Mouse (Mus musculus): ENCODE results near the gene Ninj2.
A peak's percentile ranks its signal among the peaks of the same experiment; 100 is the strongest.

Ninj2 gene

DNA sequence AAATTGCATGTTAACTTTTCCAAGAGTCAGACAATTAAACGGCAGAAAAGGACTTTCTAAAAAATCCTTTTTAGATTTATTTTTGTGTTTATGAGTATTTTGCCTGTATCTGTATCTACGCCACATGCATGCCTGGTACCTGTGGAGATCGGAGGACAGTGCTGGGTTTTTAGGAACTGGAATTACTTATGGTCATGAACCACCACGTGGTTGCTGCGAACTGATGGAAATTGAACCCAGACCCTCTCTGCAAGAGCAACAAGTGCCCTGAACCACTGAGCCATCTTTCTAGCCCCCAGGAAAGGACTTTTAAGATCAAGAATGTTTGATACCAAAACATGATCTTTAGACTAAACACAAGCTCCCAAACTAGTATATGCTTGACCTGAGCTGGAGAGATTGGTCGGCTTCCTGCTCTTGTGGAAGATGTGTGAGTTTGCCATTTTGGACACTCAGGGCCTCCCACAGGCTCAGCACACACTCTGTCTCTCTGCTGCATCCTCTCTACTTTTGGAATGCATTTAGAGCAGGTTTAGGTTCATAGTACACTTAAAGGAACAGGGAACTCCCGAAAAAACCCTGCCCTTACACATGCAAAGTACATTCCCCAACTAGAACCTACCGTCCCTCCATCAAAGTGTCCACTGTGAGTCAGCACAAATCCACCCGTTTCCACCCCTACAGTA lies 1.1 kb downstream of the Ninj2 start:
- DNase-seq (ENCODE audit: low spot score), result no peak

DNA sequence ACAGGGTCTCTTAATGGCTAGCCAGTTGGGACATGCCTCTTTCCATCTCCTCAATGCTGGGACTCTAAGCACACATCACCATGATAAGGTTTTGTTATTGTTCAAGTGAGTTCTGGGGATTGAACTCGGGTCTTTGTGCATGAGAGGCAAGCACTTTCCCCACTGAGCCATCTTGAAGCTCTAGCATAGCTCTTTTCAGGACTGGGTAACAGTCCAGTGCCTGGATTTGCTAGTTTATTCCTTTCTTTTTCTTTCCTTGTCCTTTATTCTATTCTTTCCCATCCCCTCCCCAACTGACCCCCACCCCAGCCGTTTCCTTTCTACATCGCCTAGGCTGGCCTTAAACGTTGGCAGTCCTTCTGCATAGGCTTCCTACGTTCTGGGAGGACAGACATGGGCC lies 1.9 kb downstream of the Ninj2 start:
- no peak for DNase-seq (ENCODE audit: low spot score)

- no peak for DNase-seq (ENCODE audit: low spot score)
Measured at GRCm38 (mm10) chr6:120095501-120095900, 2.4 kb downstream of the Ninj2 start.

GRCm38 (mm10) chr6:120099392-120099791 lies 6.2 kb downstream of the Ninj2 start:
- no peak for DNase-seq (ENCODE audit: low spot score)

DNA sequence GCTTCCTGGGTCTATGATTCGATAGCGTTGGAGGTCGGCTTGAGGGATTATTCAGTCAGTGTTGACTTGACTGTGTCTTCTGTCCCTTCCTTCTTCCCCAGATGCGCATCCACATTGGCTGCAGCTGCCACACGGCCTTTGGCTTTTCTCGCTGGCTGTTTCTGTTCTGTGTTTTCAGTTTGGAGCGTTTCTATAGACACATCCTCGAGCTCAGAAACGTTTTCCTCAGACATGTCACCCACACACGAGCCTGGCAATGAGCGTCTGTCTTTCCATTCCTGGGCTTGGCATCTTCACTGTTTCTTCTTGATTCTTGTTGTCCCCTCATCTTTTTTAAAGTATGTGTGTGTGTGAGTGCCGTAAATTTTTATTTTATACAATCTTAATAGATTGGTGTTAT lies 8.1 kb downstream of the Ninj2 start:
- DNase-seq (ENCODE audit: low spot score), result no peak

DNA sequence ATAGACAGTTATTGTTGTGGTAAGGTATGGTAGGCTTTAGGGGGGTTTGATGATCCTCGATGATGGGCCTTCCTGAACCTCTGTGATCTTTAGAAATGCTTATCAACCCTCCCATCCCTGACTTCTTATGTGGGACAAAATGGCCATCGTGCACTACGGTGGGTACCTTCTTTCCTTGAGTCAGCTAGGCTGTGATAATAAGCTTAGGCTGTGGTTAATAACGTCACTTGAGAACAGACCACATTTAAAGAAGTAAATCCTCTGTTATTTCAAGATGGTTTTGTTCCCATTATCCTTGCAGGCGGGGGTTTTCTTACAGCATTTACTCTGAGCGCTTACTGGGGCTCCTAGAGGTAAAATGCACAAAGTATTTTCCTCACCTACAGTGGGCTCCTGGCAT lies 8.8 kb downstream of the Ninj2 start:
- no peak for DNase-seq (ENCODE audit: low spot score)

DNA sequence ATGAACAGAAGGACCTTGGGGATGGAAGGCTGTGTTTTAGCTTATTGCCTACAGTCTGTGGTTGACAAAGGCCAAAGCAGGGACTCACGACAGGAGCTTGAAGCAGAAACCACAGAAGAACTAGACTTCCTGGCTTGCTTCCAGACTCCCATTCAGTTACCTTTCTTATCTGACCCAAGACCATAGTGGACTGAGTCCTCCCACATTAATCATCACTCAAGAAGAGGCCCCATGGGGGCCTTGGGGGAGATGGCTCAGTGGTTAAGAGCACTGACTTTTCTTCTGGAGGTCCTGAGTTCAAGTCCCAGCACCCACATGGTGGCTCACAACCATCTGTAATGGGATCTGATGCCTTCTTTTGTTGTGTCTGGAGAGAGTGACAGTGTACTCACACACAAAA lies 10.0 kb downstream of the Ninj2 start:
- no peak for DNase-seq (ENCODE audit: low spot score)

DNA sequence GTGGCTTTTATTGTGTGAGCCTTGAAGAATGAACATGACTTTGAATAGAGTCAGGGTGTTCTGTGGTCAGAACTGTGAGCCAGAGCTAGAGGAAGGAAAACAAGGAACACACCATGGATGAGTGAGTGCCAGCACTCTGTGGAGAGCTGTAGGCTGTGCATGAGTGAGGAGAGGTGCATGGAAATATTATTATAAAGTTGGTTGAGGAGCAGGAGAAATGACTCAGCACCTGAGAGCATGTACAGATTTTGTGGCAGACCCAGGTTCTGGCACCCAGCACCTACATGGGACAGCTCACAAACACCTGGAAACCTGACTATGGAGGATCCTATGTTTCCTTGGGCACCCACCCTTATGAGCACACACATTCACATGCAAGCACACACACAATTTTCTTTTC lies 11.9 kb downstream of the Ninj2 start:
- no peak for DNase-seq (ENCODE audit: low spot score)

DNA sequence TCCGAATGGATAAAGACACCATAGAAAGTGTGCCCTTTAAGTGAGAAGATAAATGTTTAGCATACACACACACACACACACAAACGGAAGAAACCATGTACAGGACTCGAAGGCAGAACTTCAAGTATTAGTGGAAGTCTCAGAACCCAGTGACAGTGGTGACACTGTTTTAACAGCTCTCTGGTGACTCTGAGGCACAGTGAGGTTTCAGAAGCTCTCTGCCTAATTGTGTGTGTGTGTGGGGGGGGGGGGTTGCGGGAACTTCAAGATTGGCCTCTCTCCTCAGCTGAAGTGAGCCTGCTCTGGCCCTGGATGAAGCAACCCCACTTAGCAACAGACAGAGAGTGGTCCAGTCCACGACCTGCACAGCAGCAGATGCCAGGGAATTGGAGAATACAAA lies 14.4 kb downstream of the Ninj2 start:
- no peak for DNase-seq (ENCODE audit: low spot score)

- no peak for DNase-seq (ENCODE audit: low spot score)
Measured at GRCm38 (mm10) chr6:120108061-120108460, 14.9 kb downstream of the Ninj2 start.

DNA sequence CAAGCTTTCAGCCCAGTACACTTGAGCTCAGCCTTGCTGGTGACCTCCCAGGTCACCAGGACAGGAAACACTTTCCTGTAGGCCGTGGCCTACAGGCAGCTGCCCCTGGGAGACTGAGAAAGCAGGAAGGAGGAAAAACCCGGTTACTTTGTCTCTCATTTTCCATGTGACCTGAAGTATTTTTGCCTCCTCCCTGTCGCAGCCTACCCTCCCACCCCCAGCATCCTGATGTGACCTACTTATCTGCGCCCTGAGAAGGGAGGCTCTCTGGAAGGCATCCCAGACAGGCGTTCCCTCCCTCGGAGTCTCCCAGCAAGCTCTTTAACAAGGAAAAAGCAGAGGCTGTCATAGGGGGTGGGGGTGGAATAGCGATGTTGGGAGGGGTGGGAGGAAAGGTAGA lies 16.0 kb downstream of the Ninj2 start:
- DNase-seq (ENCODE audit: low spot score), result no peak

DNA sequence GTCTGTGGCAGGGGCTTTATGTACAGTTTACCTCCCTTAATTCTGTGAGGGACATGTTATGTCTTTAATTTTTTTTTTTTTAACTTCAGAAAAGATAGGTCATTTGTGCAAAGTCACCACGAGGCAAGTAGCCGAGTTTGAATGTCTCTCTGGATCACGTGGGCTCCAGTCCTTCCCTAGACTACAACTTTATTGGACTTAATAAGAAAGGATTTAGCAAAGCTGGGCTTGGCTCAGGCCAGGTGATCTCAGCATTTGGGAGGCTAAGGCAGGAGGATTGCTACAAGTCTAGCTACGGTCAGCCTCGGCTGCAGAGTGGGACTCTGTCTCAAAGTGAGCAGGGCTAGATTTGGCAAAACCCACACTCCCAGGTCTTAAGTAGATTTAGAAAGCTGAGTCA lies 16.8 kb downstream of the Ninj2 start:
- DNase-seq (ENCODE audit: low spot score), result no peak

- DNase-seq (ENCODE audit: low spot score), result no peak
Measured at GRCm38 (mm10) chr6:120110738-120111409, 17.7 kb downstream of the Ninj2 start.

DNA sequence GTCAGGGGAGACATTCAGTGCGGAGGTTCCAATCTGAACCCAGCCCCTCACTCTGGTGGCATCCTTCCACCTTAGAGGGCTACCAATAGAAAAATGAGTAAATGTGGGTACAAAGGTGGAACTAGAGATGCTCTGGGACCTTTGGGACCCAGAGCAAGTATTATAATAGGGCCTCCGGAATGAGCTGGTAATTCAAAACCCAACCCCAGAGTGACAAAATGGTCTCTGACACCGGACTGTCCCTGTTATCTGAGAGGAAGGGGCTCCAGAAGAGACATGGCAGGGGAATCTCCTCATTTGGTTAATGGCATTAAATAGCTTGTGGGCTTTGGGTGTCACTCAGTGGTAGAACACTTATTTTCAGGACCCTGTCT lies 18.2 kb downstream of the Ninj2 start:
- DNase-seq (ENCODE audit: low spot score), result no peak

DNA sequence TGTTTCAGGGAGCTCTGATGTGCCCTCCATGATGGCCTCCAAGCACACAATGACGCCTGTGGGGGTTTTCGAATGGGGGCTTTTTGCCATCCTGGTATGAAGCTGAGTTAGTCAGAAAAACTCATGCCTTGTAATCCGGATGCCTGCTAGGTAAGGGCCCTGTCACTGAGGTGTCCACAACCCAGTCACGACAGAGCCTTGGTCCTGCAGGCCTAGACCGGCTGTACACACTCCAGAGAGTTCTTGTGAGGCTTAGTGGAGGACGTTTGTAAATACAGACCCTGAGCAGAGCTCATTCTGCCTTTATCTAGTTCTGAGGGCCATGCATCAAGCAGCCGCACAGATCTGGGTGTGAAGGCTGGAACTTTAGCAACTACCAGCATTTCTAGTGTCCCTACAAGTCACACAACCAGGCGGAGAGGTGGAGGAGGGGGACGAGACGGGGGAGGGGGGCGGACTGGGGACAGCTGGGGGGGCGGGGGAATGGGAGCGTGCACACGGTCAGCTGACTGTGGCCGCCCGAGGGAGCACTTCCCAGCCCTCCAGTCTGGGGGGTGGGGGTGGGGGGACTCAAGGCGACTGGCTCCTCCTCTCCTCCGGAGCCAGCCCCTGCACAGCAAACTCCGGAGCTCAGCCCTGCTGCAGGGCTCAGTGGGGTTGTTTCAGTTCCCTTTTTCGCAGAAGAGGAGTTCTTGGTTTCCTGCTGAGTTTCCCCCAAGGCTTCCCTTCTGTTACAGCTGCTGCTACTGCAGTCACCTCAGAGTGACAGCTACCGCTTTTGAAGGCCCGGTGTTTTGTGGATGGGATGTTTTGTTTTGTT lies 19.0 kb downstream of the Ninj2 start:
- DNase-seq (ENCODE audit: low spot score), result peak; percentile 88

GRCm38 (mm10) chr6:120113856-120114255 lies 20.7 kb downstream of the Ninj2 start:
- no peak for DNase-seq (ENCODE audit: low spot score)

GRCm38 (mm10) chr6:120114271-120114670 lies 21.1 kb downstream of the Ninj2 start:
- no peak for DNase-seq (ENCODE audit: low spot score)

DNA sequence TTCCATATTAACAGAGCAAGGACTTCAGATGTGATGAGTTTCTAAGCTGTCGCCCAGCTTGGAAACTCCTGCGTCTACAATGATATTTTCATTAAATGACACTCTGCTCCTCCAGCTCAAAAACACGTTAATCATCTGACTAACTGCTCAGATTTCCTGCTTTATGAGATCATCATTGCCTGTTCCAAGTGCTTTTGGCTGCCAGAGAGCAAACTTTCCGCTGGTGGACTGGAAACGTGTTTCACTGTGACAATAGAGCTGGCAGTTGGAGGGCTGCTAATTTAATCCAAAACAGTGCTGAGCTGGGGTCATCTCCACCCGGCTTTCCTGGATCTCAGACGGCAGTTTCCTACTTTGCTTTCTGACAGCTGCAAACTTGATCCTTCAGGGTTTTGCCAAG lies 21.5 kb downstream of the Ninj2 start:
- peak; percentile 29 for DNase-seq (ENCODE audit: low spot score)

DNA sequence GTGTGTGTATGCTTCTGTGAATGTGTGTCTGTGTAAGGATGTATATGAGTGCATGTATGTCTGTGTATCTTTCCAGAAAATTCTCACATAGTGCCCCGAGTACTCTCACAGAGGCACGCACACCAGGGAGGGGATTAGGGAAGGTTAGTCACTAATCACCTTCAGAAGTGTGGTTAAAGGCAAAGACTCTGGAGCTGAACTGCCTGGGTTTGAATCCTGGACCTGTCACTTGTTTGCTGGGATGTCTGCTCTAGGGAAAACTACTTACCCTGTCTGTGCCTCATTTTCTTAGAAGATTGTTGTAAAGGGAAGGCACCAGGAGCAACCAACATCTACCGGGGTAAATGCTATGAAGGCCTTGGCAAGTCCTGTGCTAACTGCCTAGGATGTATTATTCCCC lies 22.3 kb downstream of the Ninj2 start:
- DNase-seq (ENCODE audit: low spot score), result no peak

- DNase-seq (ENCODE audit: low spot score), result no peak
Measured at GRCm38 (mm10) chr6:120119824-120120223, 26.7 kb downstream of the Ninj2 start.

DNA sequence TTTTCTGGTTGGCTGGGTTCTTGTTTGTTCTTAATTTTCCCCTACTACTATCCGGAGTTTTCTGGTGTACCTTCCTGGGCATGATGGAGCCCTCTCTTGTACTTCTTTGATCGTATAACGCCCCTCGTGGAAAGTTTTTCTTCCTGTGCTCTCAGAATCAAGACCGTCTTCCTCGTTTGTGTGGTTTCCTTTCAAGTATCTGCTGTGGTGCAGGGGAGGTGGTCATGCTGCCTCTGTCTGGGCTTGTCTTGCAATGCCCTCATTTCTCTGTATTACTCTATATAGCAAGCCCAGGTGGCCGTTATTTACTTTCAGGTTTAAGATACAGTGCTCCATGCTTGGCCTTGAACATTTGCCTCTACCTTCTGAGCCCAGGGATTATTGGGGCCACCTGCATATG lies 31.5 kb downstream of the Ninj2 start:
- no peak for DNase-seq (ENCODE audit: low spot score)

DNA sequence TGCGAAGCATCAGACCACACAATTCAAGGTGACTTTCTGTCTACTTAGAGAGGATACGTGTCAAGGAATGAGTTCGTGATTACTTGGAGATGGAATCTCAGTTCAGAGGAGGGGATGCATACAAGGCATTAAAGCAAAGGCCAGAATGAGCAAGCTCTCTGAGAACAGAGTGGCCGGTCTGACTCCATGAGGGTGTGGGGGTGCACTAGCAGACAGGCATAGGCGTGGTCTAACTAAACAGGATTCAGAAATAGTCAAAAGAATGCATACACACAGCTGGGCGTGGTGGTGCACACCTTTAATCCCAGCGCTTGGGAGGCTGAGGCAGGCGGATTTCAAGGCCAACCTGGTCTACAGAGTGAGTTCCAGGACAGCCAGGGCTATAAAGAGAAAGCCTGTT lies 33.3 kb downstream of the Ninj2 start:
- DNase-seq (ENCODE audit: low spot score), result no peak

DNA sequence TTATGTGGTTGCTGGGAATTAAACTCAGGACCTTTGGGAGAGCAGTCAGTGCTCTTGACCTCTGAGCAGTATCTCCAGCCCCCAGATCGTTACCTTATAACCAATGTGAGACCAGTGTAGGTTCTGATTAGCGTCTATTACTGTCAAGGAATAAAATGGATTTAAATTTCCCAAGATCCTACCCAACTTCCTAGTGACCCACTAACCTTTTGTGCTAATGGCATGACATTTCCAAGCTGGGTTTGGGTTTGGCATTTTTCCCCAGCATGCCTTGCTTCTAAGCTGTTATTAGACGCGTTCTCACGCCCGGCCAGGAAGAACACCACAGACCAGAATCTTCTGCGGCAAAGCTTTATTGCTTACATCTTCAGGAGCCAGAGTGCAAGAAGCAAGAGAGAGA lies 34.2 kb downstream of the Ninj2 start:
- no peak for DNase-seq (ENCODE audit: low spot score)

All from embryo, embryonic 10.5 days (tissue).